Mouse (Mus musculus) G1E (cell line): ENCODE results near the gene Zfp62.

Experiments
- CTCF ChIP-seq: IDR thresholded peaks from 2 replicates; pipeline ENCODE4 v1.5.1; 2012; ENCODE audit warnings: low read depth, low read length, inconsistent platforms, mixed read lengths
- GATA1 ChIP-seq: IDR thresholded peaks from 2 replicates; pipeline ENCODE4 v1.6.1; 2012; ENCODE audit warnings: borderline replicate concordance, low read length, inconsistent platforms, mixed read lengths
- TAL1 ChIP-seq: conservative IDR thresholded peaks from 2 replicates; pipeline ENCODE4 v1.6.1; 2012; ENCODE audit warnings: low read depth, low read length, inconsistent platforms, mixed read lengths

- no peak for TF ChIP-seq CTCF
- no peak for TF ChIP-seq TAL1
- no peak for TF ChIP-seq GATA1
These were observed at the start of gene Zfp62 for GRCm38 (mm10) chr11:49203129-49203768.
